Mouse (Mus musculus) embryonic facial prominence, embryonic 15.5 days (tissue): ENCODE measurements around the gene Pgghg. TPM values are rescaled to one million over a fixed set of nuclear protein-coding genes. Genes with fewer than 3 reads are reported as not detected.

Experiments
- polyA plus RNA-seq: library from polyadenylated mRNA; unstranded; fragments of >200 nt; fragmentation: Nextera tagmentation; extraction: Ambion mirVana; gene quantifications from 2 replicates; pipeline ENCODE4 v1.2.1, GENCODE M21; 2015

Gene Pgghg
- polyA plus RNA-seq, 1 experiment from 2014 or later, result 29.0 TPM

Other genes with a start within 250 kb of the Pgghg start
- not detected in 2 replicates for gene Olfr541, start 244.1 kb upstream of the Pgghg start, polyA plus RNA-seq
- gene Cyp2e1, start 177.7 kb upstream of the Pgghg start, polyA plus RNA-seq, result not detected in 2 replicates
- gene Syce1, start 153.5 kb upstream of the Pgghg start, polyA plus RNA-seq, result 0.19 TPM in 1 of 2 replicates, not detected in the other
- 0.56 and 0.87 TPM in 2 replicates for gene Zfp941, start 119.2 kb upstream of the Pgghg start, polyA plus RNA-seq
- gene Urah, start 106.4 kb upstream of the Pgghg start, polyA plus RNA-seq, result 38.8 and 42.6 TPM in 2 replicates
- 2.3 and 8.5 TPM in 2 replicates for gene Scgb1c1, start 95.8 kb upstream of the Pgghg start, polyA plus RNA-seq
- gene Odf3, start 93.6 kb upstream of the Pgghg start, polyA plus RNA-seq, result 0.20 and 0.48 TPM in 2 replicates
- not detected in 2 replicates for gene Gm45785, start 85.1 kb upstream of the Pgghg start, polyA plus RNA-seq
- 78.8 and 86.1 TPM in 2 replicates for gene Ric8a, start 84.4 kb upstream of the Pgghg start, polyA plus RNA-seq
- gene Bet1l, start 83.8 kb upstream of the Pgghg start, polyA plus RNA-seq, result 64.2 and 67.5 TPM in 2 replicates
- 206 and 209 TPM in 2 replicates for gene Psmd13, start 59.4 kb upstream of the Pgghg start, polyA plus RNA-seq
- 25.1 and 27.4 TPM in 2 replicates for gene Sirt3, start 59.1 kb upstream of the Pgghg start, polyA plus RNA-seq
- gene Cox8b, start 40.9 kb upstream of the Pgghg start, polyA plus RNA-seq, result 23.3 and 34.9 TPM in 2 replicates
- gene Nlrp6, start 20.5 kb upstream of the Pgghg start, polyA plus RNA-seq, result 0.07 and 0.25 TPM in 2 replicates
- gene Ifitm5, start 8.9 kb downstream of the Pgghg start, polyA plus RNA-seq, result 110 and 112 TPM in 2 replicates
- gene Gm45717, start 14.5 kb downstream of the Pgghg start, polyA plus RNA-seq, result 0.96 TPM in 1 of 2 replicates, not detected in the other
- 1,542 and 1,589 TPM in 2 replicates for gene Ifitm2, start 14.6 kb downstream of the Pgghg start, polyA plus RNA-seq
- 126 and 137 TPM in 2 replicates for gene Ifitm1, start 25.8 kb downstream of the Pgghg start, polyA plus RNA-seq
- gene Ifitm3, start 69.4 kb downstream of the Pgghg start, polyA plus RNA-seq, result 197 and 204 TPM in 2 replicates
- gene Ifitm6, start 76.5 kb downstream of the Pgghg start, polyA plus RNA-seq, result 2.7 and 2.8 TPM in 2 replicates
- gene Gm17387, start 87.7 kb downstream of the Pgghg start, polyA plus RNA-seq, result not detected in 2 replicates
- gene B4galnt4, start 119.7 kb downstream of the Pgghg start, polyA plus RNA-seq, result 12.0 and 15.1 TPM in 2 replicates
- gene Pkp3, start 136.8 kb downstream of the Pgghg start, polyA plus RNA-seq, result 115 and 118 TPM in 2 replicates
- 6.1 and 6.8 TPM in 2 replicates for gene Sigirr, start 159.2 kb downstream of the Pgghg start, polyA plus RNA-seq
- gene Ano9, start 176.4 kb downstream of the Pgghg start, polyA plus RNA-seq, result 18.2 and 20.7 TPM in 2 replicates
- gene Ptdss2, start 181.0 kb downstream of the Pgghg start, polyA plus RNA-seq, result 68.4 and 69.7 TPM in 2 replicates
- 210 and 216 TPM in 2 replicates for gene Rnh1, start 231.5 kb downstream of the Pgghg start, polyA plus RNA-seq